Mouse (Mus musculus) lung, postnatal 0 days (tissue): Measurements from ENCODE around the gene Kyat3.
A peak's percentile ranks its signal among the peaks of the same experiment; 100 is the strongest.

ENCODE experiments used
- CTCF ChIP-seq: IDR thresholded peaks from 2 replicates; pipeline ENCODE4 v1.5.1; 2016; ENCODE audit warnings: antibody characterized with exemption, mild to moderate bottlenecking
- EP300 ChIP-seq: IDR thresholded peaks from 2 replicates; pipeline ENCODE4 v1.6.1; 2016; ENCODE audit warnings: antibody characterized with exemption, mild to moderate bottlenecking, control low read depth

DNA sequence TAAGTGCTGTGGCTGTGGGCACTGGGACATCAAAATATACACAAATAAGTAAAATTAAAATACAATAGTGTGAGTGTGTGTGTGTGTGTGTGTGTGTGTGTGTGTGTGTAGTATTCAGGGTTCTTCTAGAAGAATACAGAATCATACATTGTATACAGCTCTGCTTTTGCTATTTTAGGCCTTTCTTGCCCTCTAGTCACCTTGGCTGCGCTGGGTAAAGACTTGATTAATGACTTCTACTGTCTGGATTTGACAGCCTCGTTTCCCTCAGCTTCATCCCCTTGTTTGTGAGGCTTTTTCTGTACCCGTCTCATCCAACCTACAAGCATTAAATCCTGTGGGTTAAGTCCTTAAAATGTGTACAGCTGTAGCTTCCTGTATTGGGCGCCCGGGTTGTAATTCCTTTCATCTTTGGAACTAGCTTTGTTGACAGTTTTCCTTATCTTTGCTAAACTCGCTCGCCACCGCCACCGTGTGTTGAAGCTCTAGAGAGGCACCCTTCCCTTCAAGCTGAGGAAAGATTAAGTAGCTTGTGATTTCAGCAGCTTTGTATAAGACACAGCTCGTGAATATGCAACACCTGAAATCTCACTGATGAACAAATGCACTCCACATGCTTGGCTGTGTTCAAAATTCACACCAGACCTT is 9.6 kb downstream of the Kyat3 start:
- TF ChIP-seq EP300 (no peak), CTCF (peak; percentile 81)
